Mouse (Mus musculus): Measurements from ENCODE around the gene 1700029J07Rik.
A peak's percentile ranks its signal among the peaks of the same experiment; 100 is the strongest.

DNA sequence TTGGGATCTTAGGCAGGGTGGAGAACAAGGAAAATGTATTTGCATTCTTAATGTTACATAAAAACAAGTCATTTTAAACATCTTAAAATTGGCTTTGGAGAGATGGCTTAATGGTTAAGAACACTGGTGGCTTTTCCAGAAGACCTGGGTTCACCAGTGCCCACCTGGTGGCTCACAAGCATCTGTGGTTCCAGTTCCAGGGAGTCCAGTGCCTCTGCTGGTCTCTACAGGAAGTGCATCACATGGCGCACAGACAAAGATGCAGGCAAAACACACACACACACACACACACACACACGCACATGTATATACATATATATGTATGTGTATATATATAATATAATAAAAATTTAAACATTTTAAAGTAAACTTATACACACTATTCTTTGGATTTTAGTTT, 19.1 kb upstream of the 1700029J07Rik start:
- TF ChIP-seq CTCF (IDR thresholded peaks at IDR 0.05; ENCODE audit: control insufficient read depth, insufficient read depth, insufficient replicate concordance, low read depth, low read length), result peak; percentile 31; the same call in 1 of the 2 replicates
- no peak for TF ChIP-seq POLR2A (IDR thresholded peaks at IDR 0.05; ENCODE audit: control insufficient read depth, low read depth, low read length)
